Mouse (Mus musculus) ES-E14 (cell line): Measurements from ENCODE around the gene Idnk.

ENCODE experiments used
- CHD2 ChIP-seq: IDR thresholded peaks from 2 replicates; pipeline ENCODE4 v1.6.1; 2014; ENCODE audit warnings: mild to moderate bottlenecking, low read depth, low read length, inconsistent platforms
- ZC3H11A ChIP-seq: IDR thresholded peaks from 2 replicates; pipeline ENCODE4 v1.6.1; 2012; ENCODE audit warnings: low read depth, mild to moderate bottlenecking, inconsistent platforms, low read length, borderline replicate concordance
- ZNF384 ChIP-seq: IDR thresholded peaks from 2 replicates; pipeline ENCODE4 v1.6.1; 2012; ENCODE audit warnings: low read depth, low read length, inconsistent platforms

- TF ChIP-seq ZNF384, result no peak
- TF ChIP-seq ZC3H11A, result no peak
- TF ChIP-seq CHD2, result no peak
These were observed 8.4 kb upstream of the Idnk start for GRCm38 (mm10) chr13:58149033-58149558.
